Mouse (Mus musculus): ENCODE measurements around the gene Pramef25.
"Not testable (repeated sequence)": the region's sequence is repeated elsewhere in the genome, so short reads cannot be mapped to it uniquely, and the experiment has no call there.

GRCm38 (mm10) chr4:143966850-143967249, 16.0 kb upstream of the Pramef25 start, which contains the start of gene Gm13101:
- TF ChIP-seq CTCF, EP300 (IDR thresholded peaks at IDR 0.05): not testable (repeated sequence)

All from lung, postnatal 0 days (tissue).